Mouse (Mus musculus): ENCODE measurements at regions not wholly inside any gene's neighbourhood (a gene's known extent, or its start where the extent isn't known, plus 50 kb on each side); places are given as distances from the start of the nearest gene placed in this dataset.

GRCm38 (mm10) chr7:137864912-137865311 lies 427.5 kb downstream of the Glrx3 start:
- Histone ChIP-seq H3K9ac (no peak overlapping the region), H3K4me3 (no peak overlapping the region), H3K4me2 (replicated peaks) (no peak overlapping the region), H3K36me3 (no peaks in the 10 kb centered on the region), H3K9me3 (replicated peaks) (no peaks in the 10 kb centered on the region), H3K4me1 (peaks cover 22% of the 10 kb centered on the region), H3K27me3 (no peaks in the 10 kb centered on the region), H3K27ac (no peak overlapping the region)
- ATAC-seq (ENCODE audit: low FRiP score) = 0 out of 2 replicates have a peak, but pooled peaks have one; percentile 32
- 35% methylated on average over 4 of the region's 4 CpGs for WGBS

- H3K9me3 ChIP-seq (replicated peaks) = no peaks in the 10 kb centered on the region
- H3K27me3 ChIP-seq = no peaks in the 10 kb centered on the region
- H3K36me3 ChIP-seq = no peaks in the 10 kb centered on the region
- H3K27ac ChIP-seq = no peak overlapping the region
- no peak overlapping the region for H3K4me3 ChIP-seq
- WGBS = 36% methylated on average over 7 of the region's 7 CpGs
- no peak overlapping the region for H3K9ac ChIP-seq
- no peak for ATAC-seq (ENCODE audit: low FRiP score)
- peaks cover 22% of the 10 kb centered on the region for H3K4me1 ChIP-seq
- H3K4me2 ChIP-seq (replicated peaks) = no peak overlapping the region
Observed at GRCm38 (mm10) chr7:137865457-137865856, 428.0 kb downstream of the Glrx3 start.

- Histone ChIP-seq H3K9me3 (replicated peaks) (no peaks in the 10 kb centered on the region), H3K27ac (no peak overlapping the region), H3K4me2 (replicated peaks) (no peak overlapping the region), H3K36me3 (no peaks in the 10 kb centered on the region), H3K4me3 (no peak overlapping the region), H3K27me3 (no peaks in the 10 kb centered on the region), H3K4me1 (peaks cover 22% of the 10 kb centered on the region), H3K9ac (no peak overlapping the region)
- no peak for ATAC-seq (ENCODE audit: low FRiP score)
- WGBS = 65% methylated on average over 6 of the region's 6 CpGs
Observed at GRCm38 (mm10) chr7:137866880-137867279, 429.5 kb downstream of the Glrx3 start.

- ATAC-seq (ENCODE audit: low FRiP score) = no peak
- Histone ChIP-seq H3K4me1 (peaks cover 22% of the 10 kb centered on the region), H3K27me3 (no peaks in the 10 kb centered on the region), H3K36me3 (no peaks in the 10 kb centered on the region), H3K9ac (no peak overlapping the region), H3K27ac (no peak overlapping the region), H3K4me3 (no peak overlapping the region), H3K4me2 (replicated peaks) (no peak overlapping the region), H3K9me3 (replicated peaks) (no peaks in the 10 kb centered on the region)
- WGBS = 75% methylated on average over 3 of the region's 3 CpGs
Observed at GRCm38 (mm10) chr7:137868501-137868900, 431.1 kb downstream of the Glrx3 start.

GRCm38 (mm10) chr7:137875306-137875705 lies 437.9 kb downstream of the Glrx3 start:
- Histone ChIP-seq H3K27me3 (no peaks in the 10 kb centered on the region), H3K4me2 (replicated peaks) (no peak overlapping the region), H3K9me3 (replicated peaks) (no peaks in the 10 kb centered on the region), H3K27ac (no peak overlapping the region), H3K9ac (no peak overlapping the region), H3K4me3 (no peak overlapping the region), H3K4me1 (no peaks in the 10 kb centered on the region), H3K36me3 (no peaks in the 10 kb centered on the region)
- 84% methylated on average over 2 of the region's 2 CpGs for WGBS
- no peak for ATAC-seq (ENCODE audit: low FRiP score)

GRCm38 (mm10) chr7:137879296-137879695 lies 441.9 kb downstream of the Glrx3 start:
- Histone ChIP-seq H3K9me3 (replicated peaks) (no peaks in the 10 kb centered on the region), H3K4me3 (no peak overlapping the region), H3K9ac (no peak overlapping the region), H3K27me3 (no peaks in the 10 kb centered on the region), H3K4me2 (replicated peaks) (no peak overlapping the region), H3K4me1 (0 out of 2 replicates have a peak, but pooled peaks cover 5% of the 10 kb centered on the region), H3K36me3 (no peaks in the 10 kb centered on the region), H3K27ac (no peak overlapping the region)
- no peak for ATAC-seq (ENCODE audit: low FRiP score)
- 87% methylated on average over 12 of the region's 12 CpGs for WGBS

GRCm38 (mm10) chr7:137882876-137883275 lies 445.5 kb downstream of the Glrx3 start:
- H3K4me3 ChIP-seq = no peak overlapping the region
- no peak overlapping the region for H3K9ac ChIP-seq
- no peaks in the 10 kb centered on the region for H3K27me3 ChIP-seq
- no peaks in the 10 kb centered on the region for H3K36me3 ChIP-seq
- WGBS = 54% methylated on average over 5 of the region's 5 CpGs
- H3K4me2 ChIP-seq (replicated peaks) = no peak overlapping the region
- H3K27ac ChIP-seq = no peak overlapping the region
- 0 out of 2 replicates have a peak, but pooled peaks cover 5% of the 10 kb centered on the region for H3K4me1 ChIP-seq
- no peak for ATAC-seq (ENCODE audit: low FRiP score)
- H3K9me3 ChIP-seq (replicated peaks) = no peaks in the 10 kb centered on the region

GRCm38 (mm10) chr7:137883701-137884100 lies 446.3 kb downstream of the Glrx3 start:
- ATAC-seq (ENCODE audit: low FRiP score) = no peak

GRCm38 (mm10) chr7:137885146-137885545 lies 447.7 kb downstream of the Glrx3 start:
- H3K4me3 ChIP-seq = no peak overlapping the region
- H3K27me3 ChIP-seq = no peaks in the 10 kb centered on the region
- ATAC-seq (ENCODE audit: low FRiP score) = no peak
- no peak overlapping the region for H3K27ac ChIP-seq
- H3K4me2 ChIP-seq (replicated peaks) = no peak overlapping the region
- 0 out of 2 replicates have a peak, but pooled peaks cover 5% of the 10 kb centered on the region for H3K4me1 ChIP-seq
- H3K9ac ChIP-seq = no peak overlapping the region
- H3K9me3 ChIP-seq (replicated peaks) = no peaks in the 10 kb centered on the region
- no peaks in the 10 kb centered on the region for H3K36me3 ChIP-seq
- 59% methylated on average over 8 of the region's 8 CpGs for WGBS

More at GRCm38 (mm10) chr7:137883701-137884100, 446.3 kb downstream of the Glrx3 start:
- H3K4me1 ChIP-seq = 0 out of 2 replicates have a peak, but pooled peaks cover 5% of the 10 kb centered on the region
- WGBS = 78% methylated on average over 4 of the region's 4 CpGs
- H3K4me2 ChIP-seq (replicated peaks) = no peak overlapping the region
- H3K27me3 ChIP-seq = no peaks in the 10 kb centered on the region
- no peak overlapping the region for H3K9ac ChIP-seq
- H3K9me3 ChIP-seq (replicated peaks) = no peaks in the 10 kb centered on the region
- no peaks in the 10 kb centered on the region for H3K36me3 ChIP-seq
- H3K4me3 ChIP-seq = no peak overlapping the region
- H3K27ac ChIP-seq = no peak overlapping the region

- H3K36me3 ChIP-seq = no peaks in the 10 kb centered on the region
- no peaks in the 10 kb centered on the region for H3K4me1 ChIP-seq
- H3K27me3 ChIP-seq = no peaks in the 10 kb centered on the region
- no peak overlapping the region for H3K4me2 ChIP-seq (replicated peaks)
- no peak overlapping the region for H3K4me3 ChIP-seq
- H3K27ac ChIP-seq = no peak overlapping the region
- WGBS = 87% methylated on average over 11 of the region's 11 CpGs
- ATAC-seq (ENCODE audit: low FRiP score) = no peak
- no peak overlapping the region for H3K9ac ChIP-seq
- no peaks in the 10 kb centered on the region for H3K9me3 ChIP-seq (replicated peaks)
Observed at GRCm38 (mm10) chr7:137888731-137889130, 451.3 kb downstream of the Glrx3 start.

GRCm38 (mm10) chr7:137906424-137907060 lies 469.1 kb downstream of the Glrx3 start:
- H3K4me1 ChIP-seq = peaks cover 21% of the 10 kb centered on the region
- ATAC-seq (ENCODE audit: low FRiP score) = peak; percentile 81
- H3K36me3 ChIP-seq = no peaks in the 10 kb centered on the region
- WGBS = 31% methylated on average over 9 of the region's 9 CpGs
- no peaks in the 10 kb centered on the region for H3K9me3 ChIP-seq (replicated peaks)
- H3K27ac ChIP-seq = no peak overlapping the region
- H3K4me3 ChIP-seq = no peak overlapping the region
- no peak overlapping the region for H3K9ac ChIP-seq
- peaks cover 4% of the 10 kb centered on the region; the same call in 1 of the 2 replicates for H3K27me3 ChIP-seq
- H3K4me2 ChIP-seq (replicated peaks) = no peak overlapping the region

- Histone ChIP-seq H3K9me3 (replicated peaks) (no peaks in the 10 kb centered on the region), H3K27ac (no peak overlapping the region), H3K4me1 (peaks cover 21% of the 10 kb centered on the region), H3K4me3 (no peak overlapping the region), H3K36me3 (no peaks in the 10 kb centered on the region), H3K9ac (no peak overlapping the region), H3K4me2 (replicated peaks) (no peak overlapping the region), H3K27me3 (peaks cover 4% of the 10 kb centered on the region; the same call in 1 of the 2 replicates)
- WGBS = 44% methylated on average over 3 of the region's 3 CpGs
- no peak for ATAC-seq (ENCODE audit: low FRiP score)
Observed at GRCm38 (mm10) chr7:137909456-137909855, 472.0 kb downstream of the Glrx3 start.

- Histone ChIP-seq H3K4me3 (no peak overlapping the region), H3K27me3 (no peaks in the 10 kb centered on the region), H3K27ac (no peak overlapping the region), H3K4me2 (replicated peaks) (no peak overlapping the region), H3K9me3 (replicated peaks) (no peaks in the 10 kb centered on the region), H3K4me1 (peaks cover 7% of the 10 kb centered on the region), H3K9ac (no peak overlapping the region), H3K36me3 (no peaks in the 10 kb centered on the region)
- no peak for ATAC-seq (ENCODE audit: low FRiP score)
- WGBS = 67% methylated on average over 4 of the region's 4 CpGs
Observed at GRCm38 (mm10) chr7:137913551-137914105, 476.2 kb downstream of the Glrx3 start.
